Mouse (Mus musculus): ENCODE measurements around the gene Ttc7b. TPM values are rescaled to one million over a fixed set of nuclear protein-coding genes. Genes with fewer than 3 reads are reported as not detected.

Gene Ttc7b
- polyA plus RNA-seq, 1 experiment from 2014 or later = 10.8 TPM

DNA sequence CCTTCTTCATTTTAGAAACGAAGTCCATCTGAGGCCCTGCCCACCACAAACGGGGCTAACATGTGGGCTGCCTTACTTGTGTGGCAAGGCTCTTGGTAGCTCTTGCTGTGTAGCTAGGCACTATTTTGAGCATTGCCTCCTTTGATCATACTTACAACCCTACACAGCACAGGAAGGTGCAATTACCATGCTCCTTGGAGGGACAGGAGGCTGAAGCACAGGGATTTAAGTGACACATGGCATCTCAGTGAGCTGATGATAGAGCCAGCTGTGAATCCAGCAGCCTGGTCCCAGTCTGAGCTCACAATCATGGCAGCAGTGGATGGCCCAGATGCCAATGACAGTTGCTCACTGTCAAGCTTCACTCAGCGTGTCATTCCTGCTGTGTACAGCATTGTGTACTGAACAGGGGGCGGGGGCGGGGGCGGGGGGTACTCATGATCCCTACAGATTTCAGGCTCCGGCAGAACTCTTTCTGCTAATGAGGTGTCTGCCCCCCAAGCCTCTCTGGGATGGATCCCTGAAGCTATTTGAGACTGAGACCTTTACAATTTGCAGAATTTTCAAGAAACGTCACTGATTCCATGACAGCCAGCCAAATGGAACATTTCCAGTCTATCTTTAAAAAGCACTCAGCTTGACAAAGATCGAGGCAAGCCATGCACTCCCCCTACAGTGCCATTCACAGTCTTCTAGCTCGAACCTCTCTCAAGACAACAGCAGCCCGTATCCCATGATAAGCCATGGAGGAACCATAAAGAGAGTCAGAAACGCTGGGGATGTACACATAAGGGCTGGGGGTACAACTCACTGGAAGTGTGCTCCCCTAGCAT lies 130.5 kb downstream of the Ttc7b start:
- no peak overlapping the region for H3K4me3 ChIP-seq
- H3K4me1 ChIP-seq (replicated peaks) = peaks cover 13% of the 10 kb centered on the region
- no peak overlapping the region for H3K9ac ChIP-seq
- no peak overlapping the region for H3K4me2 ChIP-seq
- H3K36me3 ChIP-seq = peaks cover 20% of the 10 kb centered on the region
- WGBS = 51% methylated on average over 12 of the region's 12 CpGs
- no peak overlapping the region for H3K27ac ChIP-seq (replicated peaks)
- peak; percentile 46 for ATAC-seq (ENCODE audit: low FRiP score, low read depth)
- no peaks in the 10 kb centered on the region for H3K9me3 ChIP-seq
- H3K27me3 ChIP-seq = no peaks in the 10 kb centered on the region

DNA sequence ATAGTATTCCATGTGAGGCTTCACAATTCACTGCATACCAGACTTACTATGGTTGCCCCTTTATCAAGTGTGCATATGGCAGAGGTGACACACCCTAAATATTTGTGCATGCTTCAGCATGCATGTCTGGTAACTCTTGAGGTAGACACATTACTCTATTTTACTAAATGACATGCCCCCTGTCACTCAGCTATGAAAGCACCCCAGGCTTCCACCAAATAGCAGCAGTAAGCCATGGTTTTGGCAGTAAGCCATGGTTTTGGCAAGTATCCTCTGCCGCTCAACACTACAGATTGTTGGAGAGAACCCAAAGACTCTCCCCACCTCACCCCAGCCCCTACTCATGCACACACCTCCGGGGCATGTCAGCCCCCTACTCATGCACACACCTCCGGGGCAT lies 134.4 kb downstream of the Ttc7b start:
- no peak overlapping the region for H3K4me3 ChIP-seq
- no peak overlapping the region for H3K9ac ChIP-seq
- H3K9me3 ChIP-seq = no peaks in the 10 kb centered on the region
- no peak overlapping the region for H3K4me2 ChIP-seq
- no peak overlapping the region for H3K27ac ChIP-seq (replicated peaks)
- no peak for ATAC-seq (ENCODE audit: low FRiP score, low read depth)
- peaks cover 5% of the 10 kb centered on the region for H3K4me1 ChIP-seq (replicated peaks)
- H3K27me3 ChIP-seq = no peaks in the 10 kb centered on the region
- peaks cover 33% of the 10 kb centered on the region for H3K36me3 ChIP-seq
- WGBS = 52% methylated on average over 3 of the region's 3 CpGs

DNA sequence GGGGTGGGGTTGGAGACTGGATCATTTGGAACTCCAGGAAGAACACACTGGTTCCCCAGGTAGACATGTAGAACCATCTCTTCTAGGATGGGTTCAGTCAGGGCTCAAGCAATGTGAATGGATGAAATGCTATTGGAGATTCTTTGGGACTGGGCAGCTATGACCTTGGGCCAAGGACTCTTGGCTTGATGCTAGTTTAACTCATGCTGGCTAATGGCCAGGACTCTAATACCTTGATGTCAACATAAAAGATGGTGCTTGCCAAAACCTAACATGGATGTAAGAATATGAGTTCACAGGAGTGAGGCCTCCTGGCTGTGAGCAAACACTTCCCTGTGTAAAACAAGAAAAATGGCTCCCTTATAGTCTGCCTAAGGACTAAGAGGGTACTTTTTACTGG lies 138.1 kb downstream of the Ttc7b start:
- Histone ChIP-seq H3K9me3 (no peaks in the 10 kb centered on the region), H3K36me3 (peaks cover 33% of the 10 kb centered on the region), H3K9ac (no peak overlapping the region), H3K4me1 (replicated peaks) (peaks cover 5% of the 10 kb centered on the region; the same call in 1 of the 2 replicates), H3K27ac (replicated peaks) (no peak overlapping the region), H3K4me3 (no peak overlapping the region), H3K27me3 (no peaks in the 10 kb centered on the region), H3K4me2 (no peak overlapping the region)
- ATAC-seq (ENCODE audit: low FRiP score, low read depth) = no peak

DNA sequence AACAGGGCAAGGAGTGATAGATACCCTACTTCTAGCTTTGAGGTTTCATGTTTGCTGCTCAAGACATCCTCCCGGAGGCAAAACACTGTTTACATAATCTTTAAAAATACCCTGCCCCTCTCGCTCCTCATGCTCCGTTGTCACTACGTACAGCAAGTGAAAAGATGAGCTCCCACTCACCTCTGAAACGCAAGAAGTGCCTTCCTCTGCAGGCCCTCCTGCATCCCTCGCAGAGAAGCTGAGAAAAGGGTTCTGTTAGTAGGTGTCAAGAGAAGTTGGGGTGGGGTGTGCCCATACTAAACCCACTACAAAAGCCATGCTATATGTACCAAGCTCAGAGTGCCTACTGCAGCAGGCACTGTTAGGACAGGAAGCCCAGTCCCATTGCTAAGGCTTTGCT lies 138.7 kb downstream of the Ttc7b start:
- no peak overlapping the region for H3K4me3 ChIP-seq
- 95% methylated on average over 6 of the region's 6 CpGs for WGBS
- H3K36me3 ChIP-seq = peaks cover 30% of the 10 kb centered on the region

DNA sequence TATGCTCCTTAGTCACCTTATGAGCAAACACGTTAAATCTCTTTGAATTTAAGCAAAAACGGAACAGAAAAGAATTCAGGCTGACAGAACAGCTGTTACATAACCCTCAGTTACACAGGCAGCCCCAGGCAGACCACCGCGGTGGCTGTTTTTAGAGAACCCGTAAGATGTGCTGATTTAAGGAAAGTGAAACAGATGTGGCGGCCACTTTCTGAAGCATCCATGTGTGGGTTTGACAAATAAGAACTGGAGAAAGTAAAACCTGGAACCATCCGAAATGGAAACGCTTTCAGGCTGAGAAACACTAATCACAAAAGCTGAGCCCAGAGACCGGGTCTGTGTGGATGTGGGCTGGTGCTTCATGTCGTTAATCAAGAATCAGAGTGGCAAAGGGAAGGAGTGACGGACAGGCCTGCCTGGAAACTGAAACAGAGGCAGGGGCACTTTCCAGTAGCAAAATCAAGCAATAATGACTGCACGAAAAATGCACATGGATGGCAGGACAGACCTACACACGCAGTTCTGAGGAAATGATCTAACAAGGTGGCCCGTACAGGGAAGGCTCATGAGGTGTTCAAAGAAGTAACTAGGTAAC lies 139.8 kb downstream of the Ttc7b start:
- Histone ChIP-seq H3K9ac (no peak overlapping the region), H3K27ac (replicated peaks) (no peak overlapping the region), H3K27me3 (no peaks in the 10 kb centered on the region), H3K4me3 (no peak overlapping the region), H3K4me1 (replicated peaks) (no peaks in the 10 kb centered on the region), H3K4me2 (no peak overlapping the region), H3K36me3 (peaks cover 28% of the 10 kb centered on the region), H3K9me3 (no peaks in the 10 kb centered on the region)
- 75% methylated on average over 14 of the region's 14 CpGs for WGBS
- no peak for ATAC-seq (ENCODE audit: low FRiP score, low read depth)

More for the DNA sequence above, 138.7 kb downstream of the Ttc7b start:
- ATAC-seq (ENCODE audit: low FRiP score, low read depth) = no peak
- Histone ChIP-seq H3K4me2 (no peak overlapping the region), H3K27ac (replicated peaks) (no peak overlapping the region), H3K9ac (no peak overlapping the region), H3K27me3 (no peaks in the 10 kb centered on the region), H3K4me1 (replicated peaks) (peaks cover 5% of the 10 kb centered on the region; the same call in 1 of the 2 replicates), H3K9me3 (no peaks in the 10 kb centered on the region)

DNA sequence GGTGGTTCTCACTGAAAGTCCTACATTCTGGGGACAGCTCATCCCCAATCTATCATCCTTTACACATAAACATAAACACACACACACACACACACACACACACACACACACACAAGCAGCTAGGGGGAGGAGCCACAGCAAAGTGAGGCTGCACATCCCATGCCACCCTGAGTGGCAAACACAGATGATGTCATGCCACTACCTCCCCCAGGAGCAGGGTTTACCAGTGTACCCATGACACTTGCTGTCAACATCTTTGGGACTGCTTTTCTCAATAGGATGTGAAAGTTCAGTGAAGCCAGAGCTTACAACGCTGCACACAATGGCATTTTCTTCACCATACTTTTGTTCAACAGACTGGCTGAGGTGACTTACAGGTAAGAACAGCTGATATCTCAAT lies 140.8 kb downstream of the Ttc7b start:
- ATAC-seq (ENCODE audit: low FRiP score, low read depth) = no peak
- 83% methylated on average over 1 of the region's 1 CpGs for WGBS
- Histone ChIP-seq H3K4me2 (no peak overlapping the region), H3K9me3 (no peaks in the 10 kb centered on the region), H3K36me3 (peaks cover 29% of the 10 kb centered on the region), H3K27ac (replicated peaks) (no peak overlapping the region), H3K4me3 (no peak overlapping the region), H3K4me1 (replicated peaks) (no peaks in the 10 kb centered on the region), H3K27me3 (no peaks in the 10 kb centered on the region), H3K9ac (no peak overlapping the region)

DNA sequence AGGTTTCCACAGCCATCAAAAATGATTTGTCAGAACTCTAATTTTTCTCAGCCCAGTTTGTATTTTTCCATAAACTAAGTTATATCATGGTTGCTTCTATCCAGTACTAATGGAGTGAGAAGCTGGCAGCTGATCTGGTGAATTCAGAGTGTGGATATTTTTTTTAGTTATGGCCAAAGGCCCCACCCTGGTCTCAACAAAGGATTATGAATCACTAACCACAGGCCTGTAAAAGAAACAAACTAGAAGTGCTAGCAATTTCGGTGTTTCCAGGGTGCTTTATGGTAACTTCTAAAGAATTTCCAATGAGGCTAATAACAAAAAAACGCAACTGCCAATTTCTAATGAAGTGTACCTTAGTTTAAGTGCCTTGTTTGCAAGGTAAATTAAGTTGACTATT lies 142.4 kb downstream of the Ttc7b start:
- Histone ChIP-seq H3K9me3 (no peaks in the 10 kb centered on the region), H3K27ac (replicated peaks) (no peak overlapping the region), H3K27me3 (no peaks in the 10 kb centered on the region), H3K4me3 (no peak overlapping the region), H3K9ac (no peak overlapping the region), H3K36me3 (peaks cover 37% of the 10 kb centered on the region), H3K4me2 (no peak overlapping the region), H3K4me1 (replicated peaks) (no peaks in the 10 kb centered on the region)
- 65% methylated on average over 2 of the region's 2 CpGs for WGBS
- no peak for ATAC-seq (ENCODE audit: low FRiP score, low read depth)

DNA sequence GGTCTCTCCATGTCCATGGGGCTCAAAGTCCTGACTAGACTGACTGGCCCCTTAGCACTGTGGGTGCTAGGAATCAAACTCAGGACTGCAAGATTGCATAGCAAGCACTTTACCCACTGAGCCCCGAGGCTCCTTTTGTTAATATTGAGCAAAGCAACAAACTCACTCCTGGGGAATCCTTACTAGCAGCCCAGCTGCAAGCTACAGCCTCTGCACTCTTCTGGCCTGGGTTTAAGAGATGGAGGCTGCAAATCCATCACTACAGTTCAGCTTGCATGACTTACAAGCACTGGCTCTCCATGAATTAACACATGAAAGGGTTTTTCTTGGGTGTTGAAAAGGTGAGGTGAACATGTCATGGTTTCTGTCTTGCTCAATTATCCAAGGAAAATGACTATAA lies 142.8 kb downstream of the Ttc7b start:
- Histone ChIP-seq H3K27me3 (no peaks in the 10 kb centered on the region), H3K36me3 (peaks cover 41% of the 10 kb centered on the region), H3K9ac (no peak overlapping the region), H3K27ac (replicated peaks) (no peak overlapping the region), H3K9me3 (no peaks in the 10 kb centered on the region), H3K4me2 (no peak overlapping the region), H3K4me3 (no peak overlapping the region), H3K4me1 (replicated peaks) (no peaks in the 10 kb centered on the region)
- ATAC-seq (ENCODE audit: low FRiP score, low read depth) = no peak
- 38% methylated on average over 1 of the region's 1 CpGs for WGBS

DNA sequence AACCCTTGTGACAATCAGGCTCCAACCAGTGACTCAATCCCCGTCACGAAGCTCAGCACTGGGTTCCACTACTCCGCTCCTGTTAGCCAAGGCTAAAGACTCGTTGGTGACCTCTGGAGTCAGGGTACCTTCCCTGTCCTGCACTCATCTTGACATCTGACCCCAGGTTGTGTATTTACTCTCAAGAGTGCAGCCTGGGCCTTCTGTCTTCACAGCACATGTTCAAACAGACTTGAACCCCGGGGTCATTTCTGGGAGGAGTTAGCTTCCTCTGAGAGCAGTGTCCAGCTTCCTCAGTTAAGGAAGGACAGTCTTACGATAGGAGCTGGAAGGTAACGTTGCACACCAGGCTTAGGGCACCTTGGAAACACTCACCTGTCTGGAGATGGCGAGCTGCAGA lies 144.8 kb downstream of the Ttc7b start:
- no peaks in the 10 kb centered on the region for H3K9me3 ChIP-seq
- 91% methylated on average over 8 of the region's 8 CpGs for WGBS
- no peak overlapping the region for H3K27ac ChIP-seq (replicated peaks)
- H3K4me1 ChIP-seq (replicated peaks) = no peaks in the 10 kb centered on the region
- H3K4me3 ChIP-seq = no peak overlapping the region
- no peak for ATAC-seq (ENCODE audit: low FRiP score, low read depth)
- H3K27me3 ChIP-seq = no peaks in the 10 kb centered on the region
- peaks cover 45% of the 10 kb centered on the region for H3K36me3 ChIP-seq
- H3K4me2 ChIP-seq = no peak overlapping the region
- H3K9ac ChIP-seq = no peak overlapping the region

DNA sequence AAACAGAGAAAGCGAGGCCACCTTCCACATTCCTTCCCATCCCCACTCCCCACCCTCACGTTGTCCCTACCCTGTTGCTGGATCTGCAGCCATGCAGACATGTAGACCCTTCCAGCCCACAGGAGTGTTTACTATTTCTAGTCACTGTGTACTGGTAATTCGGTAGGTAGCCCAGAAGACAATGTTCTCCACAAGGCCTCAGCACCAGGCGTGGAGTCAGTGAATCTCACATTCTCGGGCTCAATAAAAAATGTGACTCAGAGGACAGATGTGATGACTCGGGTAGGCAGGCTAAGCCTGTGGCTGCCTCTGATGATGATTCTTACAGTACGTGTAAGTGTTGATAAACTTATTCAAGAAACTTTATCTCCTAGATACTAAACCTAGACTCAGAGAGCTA lies 147.8 kb downstream of the Ttc7b start:
- 88% methylated on average over 7 of the region's 7 CpGs for WGBS
- no peaks in the 10 kb centered on the region for H3K4me1 ChIP-seq (replicated peaks)
- no peaks in the 10 kb centered on the region for H3K9me3 ChIP-seq
- no peak overlapping the region for H3K4me3 ChIP-seq
- peaks cover 54% of the 10 kb centered on the region for H3K36me3 ChIP-seq
- H3K27ac ChIP-seq (replicated peaks) = no peak overlapping the region
- no peak overlapping the region for H3K9ac ChIP-seq
- H3K27me3 ChIP-seq = no peaks in the 10 kb centered on the region
- ATAC-seq (ENCODE audit: low FRiP score, low read depth) = no peak
- H3K4me2 ChIP-seq = no peak overlapping the region

DNA sequence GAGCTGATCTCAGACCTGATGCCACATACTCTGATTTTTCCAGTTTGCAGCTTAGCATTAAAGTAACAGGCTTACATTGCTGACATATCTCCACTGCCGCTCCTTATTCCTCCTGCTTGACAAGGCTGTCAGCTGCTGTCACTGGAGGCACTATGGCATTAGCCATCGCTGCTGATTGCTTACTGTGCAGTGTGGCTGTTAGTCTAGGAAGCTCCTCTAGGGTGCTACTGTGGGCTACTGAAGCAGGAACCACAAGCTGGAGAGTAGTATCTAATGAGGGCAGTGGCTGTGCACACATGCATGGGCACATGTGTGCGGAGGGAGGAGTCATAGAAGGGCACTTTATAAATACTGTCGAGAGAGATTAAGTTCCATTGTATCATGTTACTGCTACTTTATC lies 148.6 kb downstream of the Ttc7b start:
- peak; percentile 51; the same call in 1 of the 2 replicates for ATAC-seq (ENCODE audit: low FRiP score, low read depth)

DNA sequence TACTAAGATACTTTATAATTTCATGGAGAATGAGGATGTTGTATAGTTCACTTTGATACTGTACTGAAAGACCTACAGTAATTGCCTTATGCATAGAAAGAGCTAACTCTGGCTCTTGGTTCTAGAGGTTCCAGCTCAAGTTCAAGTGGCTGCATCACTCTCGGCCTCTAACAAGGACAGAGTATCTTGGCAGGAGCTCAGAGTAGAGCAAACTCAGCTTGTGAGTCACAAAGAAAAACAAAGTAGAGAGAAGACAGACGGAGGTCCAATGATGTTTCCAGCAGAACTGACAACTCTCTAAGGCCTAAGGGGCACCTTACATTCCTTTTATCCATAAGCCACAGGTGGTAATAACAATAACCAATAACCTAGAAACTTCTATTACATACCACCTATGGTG lies 150.8 kb downstream of the Ttc7b start:
- 93% methylated on average over 2 of the region's 2 CpGs for WGBS
- no peaks in the 10 kb centered on the region for H3K27me3 ChIP-seq
- H3K9me3 ChIP-seq = no peaks in the 10 kb centered on the region
- H3K4me1 ChIP-seq (replicated peaks) = no peaks in the 10 kb centered on the region
- H3K4me2 ChIP-seq = no peak overlapping the region
- H3K36me3 ChIP-seq = peaks cover 61% of the 10 kb centered on the region
- no peak for ATAC-seq (ENCODE audit: low FRiP score, low read depth)
- H3K4me3 ChIP-seq = no peak overlapping the region
- no peak overlapping the region for H3K27ac ChIP-seq (replicated peaks)
- no peak overlapping the region for H3K9ac ChIP-seq

More for the DNA sequence above, 148.6 kb downstream of the Ttc7b start:
- WGBS = 81% methylated on average over 4 of the region's 4 CpGs
- H3K36me3 ChIP-seq = peaks cover 59% of the 10 kb centered on the region
- H3K27me3 ChIP-seq = no peaks in the 10 kb centered on the region
- no peak overlapping the region for H3K4me2 ChIP-seq
- no peak overlapping the region for H3K4me3 ChIP-seq
- H3K27ac ChIP-seq (replicated peaks) = no peak overlapping the region
- H3K9ac ChIP-seq = no peak overlapping the region
- H3K4me1 ChIP-seq (replicated peaks) = no peaks in the 10 kb centered on the region
- H3K9me3 ChIP-seq = no peaks in the 10 kb centered on the region
